Mouse (Mus musculus) T-helper 17 cell (primary cell): ENCODE results near the gene Efcab6.

Experiments used
- in situ Hi-C, 2 experiments: fragments of 300-600 bp; cut with MboI, MseI; formaldehyde crosslinking; loops; 1 replicate in 1 of 2; 2 replicates in 1 of 2; pipeline ENCODE4 v1.15.1; 2025; ENCODE audit warnings: high pct_unique_total_duplicates in 2 of 2

The Efcab6 gene

GRCm38 (mm10) chr15:83894261-83894660 is 170.9 kb downstream of the Efcab6 start:
- in situ Hi-C loops = no loop called here

- in situ Hi-C loops = no loop called here
Measured at GRCm38 (mm10) chr15:83892871-83893270, 172.3 kb downstream of the Efcab6 start.

GRCm38 (mm10) chr15:83884291-83884690 is 180.9 kb downstream of the Efcab6 start:
- in situ Hi-C loops = no loop called here

GRCm38 (mm10) chr15:83883821-83884220 is 181.4 kb downstream of the Efcab6 start:
- in situ Hi-C loops = no loop called here

- in situ Hi-C loops = no loop called here
Measured at GRCm38 (mm10) chr15:83879845-83880244, 185.3 kb downstream of the Efcab6 start.

- in situ Hi-C loops = no loop called here
Measured at GRCm38 (mm10) chr15:83877898-83878297, 187.3 kb downstream of the Efcab6 start.

GRCm38 (mm10) chr15:83877155-83877866 is 187.9 kb downstream of the Efcab6 start:
- in situ Hi-C loops = no loop called here

- in situ Hi-C loops = no loop called here
Measured at GRCm38 (mm10) chr15:83870936-83871335, 194.2 kb downstream of the Efcab6 start.

GRCm38 (mm10) chr15:83865626-83866025 is 199.6 kb downstream of the Efcab6 start:
- in situ Hi-C loops = no loop called here

- in situ Hi-C loops = no loop called here
Measured at GRCm38 (mm10) chr15:83857129-83857528, 208.1 kb downstream of the Efcab6 start.

GRCm38 (mm10) chr15:83853400-83853811 is 211.8 kb downstream of the Efcab6 start:
- in situ Hi-C loops = no loop called here

- in situ Hi-C loops = no loop called here
Measured at GRCm38 (mm10) chr15:83848193-83848592, 217.0 kb downstream of the Efcab6 start.

GRCm38 (mm10) chr15:83847512-83847911 is 217.7 kb downstream of the Efcab6 start:
- in situ Hi-C loops = no loop called here

GRCm38 (mm10) chr15:83846592-83846991 is 218.6 kb downstream of the Efcab6 start:
- in situ Hi-C loops = no loop called here

GRCm38 (mm10) chr15:83845734-83846133 is 219.4 kb downstream of the Efcab6 start:
- in situ Hi-C loops = no loop called here

- in situ Hi-C loops = no loop called here
Measured at GRCm38 (mm10) chr15:83842915-83843789, 222.0 kb downstream of the Efcab6 start.

- in situ Hi-C loops = no loop called here
Measured at GRCm38 (mm10) chr15:83842419-83842818, 222.8 kb downstream of the Efcab6 start.

GRCm38 (mm10) chr15:83840950-83841719 is 224.0 kb downstream of the Efcab6 start:
- in situ Hi-C loops = no loop called here

GRCm38 (mm10) chr15:83832265-83832664 is 232.9 kb downstream of the Efcab6 start:
- in situ Hi-C loops = no loop called here

- in situ Hi-C loops = no loop called here
Measured at GRCm38 (mm10) chr15:83829226-83829625, 236.0 kb downstream of the Efcab6 start.

GRCm38 (mm10) chr15:83828011-83828410 is 237.2 kb downstream of the Efcab6 start:
- in situ Hi-C loops = no loop called here
